Mouse (Mus musculus): ENCODE results near the gene Apc2.

The Apc2 gene

GRCm38 (mm10) chr10:80295618-80296425, at the start of gene Apc2:
TSS of gene Apc2 (plus strand) at chr10:80295977.
- in situ Hi-C loops (cut with MseI, MboI), result no loop called here

GRCm38 (mm10) chr10:80247849-80248248, 47.9 kb upstream of the Apc2 start:
- in situ Hi-C loops (cut with MseI, MboI), result loop anchor here (5.0 kb wide), 2 partner anchors 56 to 71 kb away; partner anchors contain the start of gene Efna2 (in 1 of the 2)

- in situ Hi-C loops (cut with MseI, MboI), result loop anchor here (5.0 kb wide), 2 partner anchors 56 to 71 kb away; partner anchors contain the start of gene Efna2 (in 1 of the 2)
These were observed 47.3 kb upstream of the Apc2 start for GRCm38 (mm10) chr10:80248437-80248836.

- in situ Hi-C loops (cut with MseI, MboI), result loop anchor here (5.0 kb wide), 2 partner anchors 57 to 72 kb away; partner anchors contain the start of gene Efna2 (in 1 of the 2)
These were observed 46.7 kb upstream of the Apc2 start, which contains the start of gene Ndufs7 for GRCm38 (mm10) chr10:80248971-80249640. TSS of gene Ndufs7 (plus strand) at chr10:80249121.

GRCm38 (mm10) chr10:80250059-80250458, 45.7 kb upstream of the Apc2 start:
- in situ Hi-C loops (cut with MseI, MboI), result no loop called here

- in situ Hi-C loops (cut with MseI, MboI), result no loop called here
These were observed 45.2 kb upstream of the Apc2 start for GRCm38 (mm10) chr10:80250573-80250972.

- in situ Hi-C loops (cut with MseI, MboI), result no loop called here
These were observed 43.8 kb upstream of the Apc2 start for GRCm38 (mm10) chr10:80252011-80252410.

- in situ Hi-C loops (cut with MseI, MboI), result no loop called here
These were observed 43.1 kb upstream of the Apc2 start for GRCm38 (mm10) chr10:80252493-80253274.

- in situ Hi-C loops (cut with MseI, MboI), result no loop called here
These were observed 42.2 kb upstream of the Apc2 start for GRCm38 (mm10) chr10:80253551-80253950.

- in situ Hi-C loops (cut with MseI, MboI), result no loop called here
These were observed 41.2 kb upstream of the Apc2 start for GRCm38 (mm10) chr10:80254331-80255297.

- in situ Hi-C loops (cut with MseI, MboI), result no loop called here
These were observed 39.8 kb upstream of the Apc2 start for GRCm38 (mm10) chr10:80255881-80256535.

- in situ Hi-C loops (cut with MseI, MboI), result no loop called here
These were observed 37.8 kb upstream of the Apc2 start for GRCm38 (mm10) chr10:80257936-80258335.

- in situ Hi-C loops (cut with MseI, MboI), result no loop called here
These were observed 36.9 kb upstream of the Apc2 start for GRCm38 (mm10) chr10:80258752-80259462.

GRCm38 (mm10) chr10:80259463-80259805, 36.3 kb upstream of the Apc2 start:
- in situ Hi-C loops (cut with MseI, MboI), result no loop called here

GRCm38 (mm10) chr10:80259861-80260641, 35.7 kb upstream of the Apc2 start:
- in situ Hi-C loops (cut with MseI, MboI), result no loop called here

- in situ Hi-C loops (cut with MseI, MboI), result no loop called here
These were observed 34.9 kb upstream of the Apc2 start, which contains the start of the genes Gamt and Dazap1 for GRCm38 (mm10) chr10:80260642-80261584. TSS of gene Gamt (minus strand) at chr10:80261012. TSS of gene Dazap1 (plus strand) at chr10:80261486.

GRCm38 (mm10) chr10:80261585-80261968, 34.2 kb upstream of the Apc2 start:
- in situ Hi-C loops (cut with MseI, MboI), result no loop called here

GRCm38 (mm10) chr10:80262169-80262568, 33.6 kb upstream of the Apc2 start:
- in situ Hi-C loops (cut with MseI, MboI), result no loop called here

Measured in mouse trophoblast stem cell (cell line).